Mouse (Mus musculus): ENCODE results near the gene Gm10591.
"Not testable (repeated sequence)": the region's sequence is repeated elsewhere in the genome, so short reads cannot be mapped to it uniquely, and the experiment has no call there.

Gene Gm10591

GRCm38 (mm10) chr4:42611895-42612294, at the start of gene Gm10591:
Gene Gm10591 (plus strand): TSS chr4:42612195.
- DNase-seq (ENCODE audit: low spot score in 2 of 2), result not testable (repeated sequence)

GRCm38 (mm10) chr4:42629419-42629818, 17.4 kb downstream of the Gm10591 start, which contains the start of gene Gm2564:
Gene Gm2564 (plus strand): TSS chr4:42629719.
- DNase-seq (ENCODE audit: low spot score in 2 of 2), result not testable (repeated sequence)

- not testable (repeated sequence) for DNase-seq (ENCODE audit: low spot score in 2 of 2)
These were observed 43.0 kb downstream of the Gm10591 start, which contains the start of gene Ccl27b for GRCm38 (mm10) chr4:42654951-42655350. Gene Ccl27b (plus strand): TSS chr4:42655251.

GRCm38 (mm10) chr4:42661793-42662192, 49.8 kb downstream of the Gm10591 start, which contains the start of gene Il11ra2:
Gene Il11ra2 (minus strand): TSS chr4:42661893.
- not testable (repeated sequence) for DNase-seq (ENCODE audit: low spot score in 2 of 2)
